Mouse (Mus musculus) heart, embryonic 14.5 days (tissue): ENCODE measurements around the gene Vmn2r9. TPM values are rescaled to one million over a fixed set of nuclear protein-coding genes. Genes with fewer than 3 reads are reported as not detected.
"Not testable (repeated sequence)": the region's sequence is repeated elsewhere in the genome, so short reads cannot be mapped to it uniquely, and the experiment has no call there.

Experiments
- ATAC-seq: fragments of 200-750 bp; cut with Nextera tagmentation; 2 replicates; pipeline ENCODE4 v1.8.0; 2017; ENCODE audit warnings: low read depth, moderate TSS enrichment; ENCODE audit not compliant: insufficient number of reproducible peaks, insufficient read depth, low FRiP score
- H3K27ac ChIP-seq, 2 experiments: fragments of 200-500 bp in 1 of 2; fragments of 300-500 bp in 1 of 2; sonication (generic) in 1 of 2; replicated peaks in 1 of 2; 2 replicates each; pipeline ENCODE4 v1.5.1; 2012 to 2014; ENCODE audit warnings: low read depth in 2 of 2, low read length in 2 of 2, control low read depth in 1 of 2, mild to moderate bottlenecking in 1 of 2, mixed read lengths in 1 of 2; ENCODE audit not compliant: control insufficient read depth in 1 of 2, insufficient read depth in 1 of 2
- H3K27me3 ChIP-seq: fragments of 300-500 bp; sonication (generic); 2 replicates; pipeline ENCODE4 v1.6.1; 2014; ENCODE audit warnings: mild to moderate bottlenecking, low read length, control low read depth; ENCODE audit not compliant: control insufficient read depth, insufficient read depth
- H3K36me3 ChIP-seq: fragments of 300-500 bp; sonication (generic); 2 replicates; pipeline ENCODE4 v1.6.1; 2014; ENCODE audit warnings: mild to moderate bottlenecking, control low read depth, low read length, mixed read lengths; ENCODE audit not compliant: control insufficient read depth, insufficient read depth
- H3K4me1 ChIP-seq, 2 experiments: fragments of 200-500 bp in 1 of 2; fragments of 300-500 bp in 1 of 2; sonication (generic) in 1 of 2; 2 replicates each; pipeline ENCODE4 v1.6.1; 2012 to 2014; ENCODE audit warnings: low read length in 2 of 2, control low read depth in 1 of 2, mixed read lengths in 1 of 2; ENCODE audit not compliant: control insufficient read depth in 2 of 2, insufficient read depth in 2 of 2
- H3K4me2 ChIP-seq: fragments of 300-500 bp; sonication (generic); 2 replicates; pipeline ENCODE4 v1.6.1; 2014; ENCODE audit warnings: mild to moderate bottlenecking, low read length
- H3K4me3 ChIP-seq, 2 experiments: fragments of 200-500 bp in 1 of 2; fragments of 300-500 bp in 1 of 2; sonication (generic) in 1 of 2; 2 replicates each; pipeline ENCODE4 v1.5.1; 2012 to 2014; ENCODE audit warnings: low read length in 2 of 2, mild to moderate bottlenecking in 2 of 2, control low read depth in 1 of 2, low read depth in 1 of 2, moderate library complexity in 1 of 2; ENCODE audit not compliant: control insufficient read depth in 1 of 2, insufficient read depth in 1 of 2
- H3K9ac ChIP-seq: fragments of 300-500 bp; sonication (generic); 2 replicates; pipeline ENCODE4 v1.6.1; 2014; ENCODE audit warnings: mild to moderate bottlenecking, low read length
- H3K9me3 ChIP-seq: fragments of 300-500 bp; sonication (generic); 2 replicates; pipeline ENCODE4 v1.6.1; 2016; ENCODE audit warnings: low read length, control low read depth; ENCODE audit not compliant: control insufficient read depth
- WGBS: fragments of 180-500 bp; shearing (Covaris S2); extraction: QIAGEN DNeasy Blood & Tissue Kit; methylation state at CpG from one replicate; pipeline ENCODE4 v1.1.7; 2014; 5-methylcytosine and 5-hydroxymethylcytosine counted together
- polyA plus RNA-seq: library from polyadenylated mRNA; unstranded; fragments of >200 nt; fragmentation: Nextera tagmentation; extraction: Ambion mirVana; gene quantifications from 2 replicates; pipeline ENCODE4 v1.2.1, GENCODE M21; 2014

Vmn2r9 gene
- polyA plus RNA-seq, 1 experiment from 2014 or later, result not detected

DNA sequence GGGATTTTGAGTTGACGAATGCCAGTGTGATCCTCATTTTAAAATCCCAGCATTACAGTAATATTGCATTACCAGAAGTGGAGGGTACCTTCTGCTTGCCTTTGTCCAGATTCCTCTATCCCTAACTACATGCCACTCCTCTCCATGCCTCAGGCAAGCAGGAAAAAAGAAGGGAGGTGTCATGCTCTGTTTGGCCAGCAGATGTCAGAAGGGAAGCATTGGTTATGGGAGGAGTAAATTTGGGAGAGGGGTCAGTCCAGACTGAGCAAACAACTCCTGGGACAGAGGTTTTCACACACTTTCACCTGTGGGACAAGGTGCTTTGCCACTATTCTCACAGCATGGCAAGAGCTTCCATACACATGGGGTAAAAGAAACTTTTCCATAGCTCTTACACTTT lies 62.0 kb downstream of the Vmn2r9 start:
- not testable (repeated sequence) for H3K9me3 ChIP-seq, ATAC-seq, H3K9ac ChIP-seq, H3K27me3 ChIP-seq, H3K27ac ChIP-seq, H3K4me2 ChIP-seq, H3K4me1 ChIP-seq, H3K36me3 ChIP-seq, H3K4me3 ChIP-seq
- 32% methylated on average over 1 of the region's 1 CpGs for WGBS

Other genes with a start within 250 kb of the Vmn2r9 start
- gene Gak, start 222.8 kb downstream of the Vmn2r9 start, polyA plus RNA-seq, result 25.9 and 26.8 TPM in 2 replicates
- 22.1 and 22.2 TPM in 2 replicates for gene Tmem175, start 222.8 kb downstream of the Vmn2r9 start, polyA plus RNA-seq
- gene Idua, start 192.3 kb downstream of the Vmn2r9 start, polyA plus RNA-seq, result 14.5 and 14.9 TPM in 2 replicates
- 5.6 and 6.6 TPM in 2 replicates for gene Dgkq, start 182.9 kb downstream of the Vmn2r9 start, polyA plus RNA-seq
- gene Slc26a1, start 177.0 kb downstream of the Vmn2r9 start, polyA plus RNA-seq, result 0.40 and 0.53 TPM in 2 replicates
- gene Fgfrl1, start 160.2 kb downstream of the Vmn2r9 start, polyA plus RNA-seq, result 23.9 and 25.2 TPM in 2 replicates
- not detected in 2 replicates for gene Rnf212, start 77.6 kb downstream of the Vmn2r9 start, polyA plus RNA-seq
- gene Tmed11, start 57.2 kb downstream of the Vmn2r9 start, polyA plus RNA-seq, result not detected in 2 replicates
- gene Vmn2r8, start 43.8 kb downstream of the Vmn2r9 start, polyA plus RNA-seq, result not detected in 2 replicates
- gene Vmn2r10, start 153.9 kb upstream of the Vmn2r9 start, polyA plus RNA-seq, result not detected in 2 replicates
- not detected in 2 replicates for gene Vmn2r11, start 207.0 kb upstream of the Vmn2r9 start, polyA plus RNA-seq
- gene Vmn2r12, start 245.3 kb upstream of the Vmn2r9 start, polyA plus RNA-seq, result not detected in 2 replicates